Mouse (Mus musculus): ENCODE measurements around the gene Uba7.
"Not testable (repeated sequence)": the region's sequence is repeated elsewhere in the genome, so short reads cannot be mapped to it uniquely, and the experiment has no call there.

Uba7 gene

DNA sequence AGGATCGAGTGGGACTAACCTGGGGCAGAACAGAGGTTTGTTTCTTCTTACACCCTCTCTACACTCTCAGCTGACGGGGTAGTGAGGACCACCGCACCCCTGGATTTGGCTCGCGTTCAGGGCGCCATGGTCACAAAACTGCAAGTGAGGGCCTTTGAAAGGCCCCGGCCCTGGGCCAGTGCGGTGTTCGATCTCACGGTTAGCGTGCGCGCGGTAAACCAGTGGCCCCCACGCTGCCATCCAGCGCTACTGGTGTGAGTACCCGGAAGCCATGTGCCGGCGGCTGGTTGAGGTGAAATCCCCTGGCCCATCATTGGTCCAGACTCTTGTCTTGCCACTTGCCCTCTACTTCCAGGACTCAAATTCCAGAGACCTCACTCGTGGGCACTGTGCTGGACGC is 20.2 kb downstream of the Uba7 start:
- DNase-seq, result no peak

DNA sequence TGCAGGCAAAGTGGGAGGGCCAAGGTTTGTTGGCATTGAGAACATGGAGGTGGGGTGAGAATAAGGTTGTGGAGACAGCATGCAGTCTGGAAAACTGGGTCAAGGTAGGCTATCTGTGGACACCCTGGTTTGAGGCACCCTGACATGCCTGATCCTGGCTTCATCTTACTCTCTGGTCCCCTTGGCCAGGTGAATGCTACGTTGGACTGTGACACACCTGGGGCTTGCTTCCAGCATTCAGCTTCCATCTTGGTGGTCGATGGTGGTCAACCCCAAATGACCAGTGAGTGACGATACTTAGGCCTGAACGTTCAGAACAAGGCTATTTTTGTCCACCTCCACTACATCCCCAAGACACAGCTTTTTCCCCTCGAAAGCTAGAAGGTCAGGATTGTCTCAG is 20.7 kb downstream of the Uba7 start, which contains the start of gene Gm20662:
Gene Gm20662, plus strand, starts transcription at position 301 of the 400 bp plus-strand sequence.
- no peak for DNase-seq

DNA sequence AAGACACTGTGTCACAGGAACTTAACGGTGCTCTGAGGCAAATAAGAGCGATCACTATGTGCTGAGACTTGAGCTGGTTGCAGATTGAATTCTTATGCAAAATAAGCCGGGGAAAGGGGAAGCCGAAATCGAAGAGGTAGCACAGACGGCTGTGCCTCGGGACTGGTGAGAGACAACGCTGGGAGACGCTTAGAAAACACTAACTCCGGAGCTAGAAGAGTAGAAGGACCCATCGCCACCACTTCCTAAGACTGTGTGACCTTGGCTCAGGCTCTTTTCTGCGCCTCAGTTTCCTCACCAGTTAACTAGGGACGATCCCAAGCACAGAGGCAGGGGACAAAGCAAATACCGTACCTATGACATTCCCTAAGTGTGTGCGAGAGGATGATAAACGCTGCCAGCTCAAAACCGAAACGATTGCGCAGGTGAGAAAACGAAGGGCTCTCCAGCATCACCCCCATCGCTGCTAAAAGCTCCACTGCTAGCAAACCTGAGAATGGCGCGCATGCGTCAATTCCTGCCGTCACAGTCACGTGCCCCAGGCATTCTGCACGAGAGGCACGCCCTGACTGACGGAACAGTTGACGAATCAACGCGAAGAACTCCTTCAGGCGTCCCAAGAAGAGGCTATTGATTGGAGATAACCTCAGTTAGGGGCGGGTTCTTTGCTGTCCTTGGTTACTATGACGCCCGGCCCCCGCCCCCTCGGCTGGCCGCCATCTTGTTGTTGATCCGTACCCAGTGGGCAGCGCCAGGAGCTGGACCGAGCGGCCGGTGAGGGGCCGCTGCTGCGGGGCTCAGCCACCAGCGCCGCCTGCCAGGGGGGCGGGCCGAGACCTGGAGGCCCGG is 26.8 kb downstream of the Uba7 start, which contains the start of gene Ip6k1:
Gene Ip6k1, plus strand, starts transcription at position 580 of the 849 bp plus-strand sequence.
- peak; percentile 100 for DNase-seq

DNA sequence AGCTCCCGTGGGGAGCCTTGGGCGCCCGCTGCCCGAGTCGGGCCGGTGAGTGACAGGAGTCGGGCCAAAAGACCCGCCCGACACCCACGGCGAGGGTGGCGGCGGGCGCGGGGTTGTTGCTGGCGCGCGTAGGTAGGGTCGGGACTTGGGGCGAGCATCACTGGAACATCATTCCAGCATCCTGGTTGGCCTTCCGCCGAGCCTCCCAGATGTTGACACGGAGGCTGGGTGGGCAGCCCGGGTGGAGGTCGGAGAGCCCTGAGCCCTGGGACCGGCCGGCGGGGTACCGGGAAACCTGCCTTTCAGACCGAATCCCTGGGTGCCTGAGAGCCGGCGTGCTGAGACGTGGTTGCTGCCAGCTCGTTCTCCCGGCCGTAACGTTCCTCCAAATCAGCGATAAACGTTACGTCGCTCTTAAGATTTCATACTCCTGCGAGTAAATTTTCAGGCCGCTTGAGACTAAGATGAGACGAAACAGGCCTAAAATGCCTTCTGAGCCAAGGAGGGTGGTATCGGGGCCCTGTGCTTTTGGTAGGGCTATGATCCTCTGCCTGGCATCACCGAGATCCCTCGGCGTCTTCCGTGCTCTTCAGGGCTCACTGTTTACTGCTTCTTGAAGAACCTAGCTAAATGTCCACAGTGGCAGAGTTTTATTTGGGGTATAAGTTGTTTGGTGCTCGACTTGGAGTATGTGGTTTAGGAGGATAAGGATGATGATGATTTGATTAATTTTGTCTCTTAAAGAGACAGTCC is 27.6 kb downstream of the Uba7 start:
- DNase-seq, result no peak

DNA sequence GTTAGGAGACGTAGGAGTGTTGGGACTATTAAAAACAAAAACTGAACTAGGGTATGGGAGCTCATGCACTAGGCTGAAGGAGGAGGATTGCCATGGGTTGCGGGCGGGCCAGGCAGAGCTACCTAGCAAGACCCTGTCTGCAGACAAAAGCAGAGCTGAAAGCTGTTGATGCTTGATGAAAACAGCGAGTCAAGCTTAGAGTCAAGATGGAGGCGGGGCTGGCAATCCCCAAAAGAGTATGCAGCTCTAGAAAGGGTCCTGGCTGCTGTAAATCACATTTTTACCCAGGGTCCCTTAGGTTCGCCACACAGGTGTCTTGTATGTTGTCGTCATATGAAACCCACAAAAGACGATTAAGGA is 28.2 kb downstream of the Uba7 start:
- peak; percentile 55 for DNase-seq

DNA sequence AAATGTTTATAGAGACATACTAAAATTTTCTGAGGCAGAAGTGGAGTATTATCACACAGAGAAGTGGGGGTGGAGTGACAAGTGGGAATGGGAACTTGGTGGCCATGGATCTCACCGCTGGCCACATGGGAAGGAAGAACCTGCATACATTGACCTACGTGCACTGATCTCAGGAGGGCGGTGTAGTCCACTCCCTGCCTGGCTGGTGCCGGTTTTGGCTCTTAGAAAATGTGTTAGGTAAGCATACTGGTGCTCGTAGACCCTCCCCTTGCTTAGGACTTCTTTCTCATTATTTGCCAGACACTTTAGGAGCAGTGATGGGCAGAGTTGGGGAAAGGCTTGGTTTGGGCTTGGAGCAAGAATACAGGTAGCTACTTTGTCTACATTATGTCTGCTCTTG is 32.7 kb downstream of the Uba7 start:
- no peak for DNase-seq

DNA sequence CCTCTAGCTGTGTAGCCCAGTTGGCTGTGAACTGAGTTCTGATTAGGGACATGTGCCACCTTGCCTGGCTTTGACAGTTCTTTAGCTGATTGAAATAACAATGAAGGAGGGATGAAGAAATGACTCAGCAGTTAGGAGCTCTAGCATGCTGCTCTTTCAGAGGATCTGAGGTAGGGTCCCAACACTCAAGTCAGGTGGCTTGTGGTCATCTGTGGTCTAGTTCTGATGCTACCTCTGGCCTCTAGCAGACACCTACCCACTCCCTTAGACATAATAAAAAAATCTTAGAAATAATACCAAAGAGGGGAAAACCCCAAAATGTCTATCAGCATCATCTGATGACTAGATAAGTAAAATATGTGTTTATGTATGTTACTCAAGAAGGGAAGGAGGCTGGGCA is 35.1 kb downstream of the Uba7 start:
- DNase-seq, result no peak

DNA sequence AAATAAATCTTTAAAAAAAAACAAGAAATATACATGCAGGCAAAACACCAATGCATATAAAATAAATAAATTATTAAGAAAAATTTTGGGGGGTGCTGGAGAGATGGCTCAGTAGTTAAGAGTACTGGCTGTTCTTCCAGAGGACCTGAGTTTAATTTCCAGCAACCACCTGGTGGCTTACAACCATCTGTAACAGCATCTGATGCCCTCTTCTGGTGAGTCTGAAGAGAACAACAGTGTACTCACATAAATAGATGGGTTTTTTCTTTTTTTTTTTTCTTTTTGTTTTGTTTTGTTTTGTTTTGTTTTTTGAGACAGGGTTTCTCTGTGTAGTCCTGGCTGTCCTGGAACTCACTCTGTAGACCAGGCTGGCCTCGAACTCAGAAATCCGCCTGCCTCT is 38.3 kb downstream of the Uba7 start:
- not testable (repeated sequence) for DNase-seq

DNA sequence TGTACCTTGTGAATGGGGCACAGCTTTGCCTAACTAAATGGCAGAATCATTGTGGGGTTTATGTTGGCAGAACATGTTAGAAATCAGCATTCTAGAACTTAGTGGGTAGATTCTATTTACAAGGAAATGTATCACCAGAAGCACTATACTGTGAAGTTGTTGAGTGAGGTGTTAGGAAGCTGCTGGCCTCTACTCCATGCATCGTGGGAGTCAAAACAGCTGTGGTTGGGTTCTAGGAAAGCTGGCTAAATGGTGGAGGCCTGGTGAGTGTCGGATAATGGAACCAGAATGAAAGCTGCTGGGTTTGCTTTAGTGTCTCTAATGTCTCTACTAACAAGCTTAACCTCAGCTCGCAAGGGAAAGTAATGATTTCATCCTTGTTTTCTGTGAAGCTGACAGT is 41.8 kb downstream of the Uba7 start:
- DNase-seq, result no peak

DNA sequence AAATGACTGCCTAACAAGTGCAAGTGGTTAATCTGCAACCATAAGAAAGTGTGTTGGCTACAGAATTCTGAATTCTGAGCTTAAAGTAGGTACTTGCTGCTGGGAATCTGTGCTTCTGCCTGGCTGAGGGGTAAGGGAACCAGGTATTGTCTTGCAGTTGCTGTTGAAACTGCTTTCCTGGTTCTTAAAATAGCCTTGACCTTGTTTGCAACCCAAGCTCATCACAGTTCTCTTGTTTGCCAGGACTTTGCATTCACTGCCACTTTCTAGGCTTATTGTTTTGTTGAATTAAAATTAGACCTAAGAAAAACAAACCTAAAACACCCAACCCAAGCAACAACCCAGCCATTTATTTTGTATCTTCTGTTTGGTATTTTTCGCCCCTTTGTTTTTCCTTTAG is 45.4 kb downstream of the Uba7 start:
- no peak for DNase-seq

DNA sequence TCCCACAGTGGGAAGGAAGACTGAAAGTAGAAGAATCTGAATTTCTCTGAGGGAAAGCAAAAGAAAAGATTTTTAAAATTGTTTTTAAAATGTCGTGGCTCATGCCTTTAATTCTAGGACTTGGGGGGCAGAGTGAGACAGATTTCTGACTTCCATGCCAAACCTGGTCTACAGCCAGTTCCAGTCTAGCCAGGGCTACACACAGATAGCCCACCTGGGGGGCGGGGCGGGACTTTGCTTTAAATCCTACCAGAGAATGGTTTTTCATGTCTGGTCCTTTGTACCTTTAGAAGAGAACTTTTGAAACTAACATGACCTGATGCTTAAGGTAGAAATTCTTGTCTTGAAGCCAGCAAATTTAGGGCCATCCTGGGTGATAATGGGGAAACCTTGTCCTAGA is 47.9 kb downstream of the Uba7 start:
- DNase-seq, result no peak

DNA sequence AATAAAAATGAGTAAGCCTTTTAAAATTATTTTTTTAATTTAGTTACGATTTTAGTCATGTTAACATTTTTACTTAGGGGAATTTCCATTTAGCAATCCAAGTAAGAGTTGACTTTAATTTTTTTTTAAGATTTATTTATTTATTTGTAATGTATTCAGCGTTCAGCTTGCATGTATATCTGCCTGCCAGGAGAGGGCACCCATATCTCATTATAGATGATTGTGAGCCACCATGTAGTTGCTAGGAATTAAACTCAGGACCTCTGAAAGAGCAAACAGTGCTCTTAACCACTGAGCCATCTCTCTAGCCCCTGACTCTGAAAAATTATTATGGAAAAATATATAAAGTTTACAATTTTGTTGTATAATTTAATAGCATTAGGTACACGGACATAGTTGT is 51.3 kb downstream of the Uba7 start:
- DNase-seq, result no peak

DNA sequence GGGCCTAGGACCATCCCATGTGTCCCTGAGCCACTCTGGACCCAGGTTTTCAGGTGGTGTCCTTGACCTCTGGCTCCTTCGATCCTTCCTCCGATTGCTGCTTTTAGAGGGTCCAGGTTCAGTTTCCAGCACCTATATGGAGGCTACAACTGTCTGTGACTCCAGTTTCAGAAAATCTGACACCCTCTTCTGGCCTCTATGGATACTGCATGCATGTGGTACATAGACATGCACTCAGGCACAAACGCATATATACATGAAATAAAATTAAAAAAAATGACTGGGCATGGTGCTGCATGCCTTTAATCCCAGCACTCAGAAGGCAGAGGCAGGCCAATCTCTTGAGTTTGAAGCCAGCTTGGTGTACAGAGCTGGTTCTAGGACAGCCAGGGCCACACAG is 52.6 kb downstream of the Uba7 start:
- no peak for DNase-seq

DNA sequence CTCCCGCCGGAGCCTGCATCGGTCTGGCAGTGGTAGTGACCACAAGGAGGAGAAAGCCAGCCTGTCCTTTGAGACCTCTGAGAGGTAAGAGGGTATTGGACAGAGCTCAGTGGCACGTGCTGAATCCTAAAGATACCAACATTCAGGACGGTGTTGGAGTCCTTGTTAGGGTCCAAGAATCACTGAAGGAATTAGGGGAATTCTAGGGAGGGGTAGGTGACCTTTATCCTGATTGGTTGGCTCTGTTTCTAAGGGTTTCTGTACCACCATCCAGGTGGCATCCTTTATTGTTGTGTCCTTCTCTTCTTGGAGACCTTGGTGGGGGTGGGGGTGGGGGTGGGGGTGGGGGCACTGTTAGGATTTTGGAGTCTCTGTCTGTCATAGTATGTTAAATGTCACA is 56.8 kb downstream of the Uba7 start:
- no peak for DNase-seq
